Mouse (Mus musculus) liver, postnatal 0 days (tissue): ENCODE data around the gene Tmem33.

ENCODE experiments used
- CTCF ChIP-seq: sonication (generic); IDR thresholded peaks from 2 replicates; pipeline ENCODE4 v1.5.1; 2016; ENCODE audit warnings: antibody characterized with exemption, low read depth
- EP300 ChIP-seq: IDR thresholded peaks from 2 replicates; pipeline ENCODE4 v1.6.1; 2016; ENCODE audit warnings: antibody characterized with exemption, low read depth, mild to moderate bottlenecking

GRCm38 (mm10) chr5:67222440-67223390 lies 37.6 kb upstream of the Tmem33 start:
- TF ChIP-seq CTCF, result no peak
- TF ChIP-seq EP300, result no peak
